Mouse (Mus musculus) central nervous system, embryonic 18 days (tissue): ENCODE measurements around the gene Psg17. TPM values are rescaled to one million over a fixed set of nuclear protein-coding genes. Genes with fewer than 3 reads are reported as not detected.

Source experiments
- polyA plus RNA-seq: library from polyadenylated mRNA; depleted of rRNA; stranded (reverse); fragments of >200 nt; gene quantifications from 2 replicates; pipeline ENCODE4 v1.2.3, GENCODE M21; 2012; rRNA removed

The Psg17 gene
- polyA plus RNA-seq, result 0.19 and 0.23 TPM in 2 replicates

GRCm38 (mm10) chr7:18821507-18821906, at the start of gene Psg17:
TSS of gene Psg17 (minus strand) at chr7:18821607.

GRCm38 (mm10) chr7:18871031-18871430, 49.6 kb upstream of the Psg17 start, which contains the start of gene Pglyrp1:
TSS of gene Pglyrp1 (plus strand) at chr7:18871331.

DNA sequence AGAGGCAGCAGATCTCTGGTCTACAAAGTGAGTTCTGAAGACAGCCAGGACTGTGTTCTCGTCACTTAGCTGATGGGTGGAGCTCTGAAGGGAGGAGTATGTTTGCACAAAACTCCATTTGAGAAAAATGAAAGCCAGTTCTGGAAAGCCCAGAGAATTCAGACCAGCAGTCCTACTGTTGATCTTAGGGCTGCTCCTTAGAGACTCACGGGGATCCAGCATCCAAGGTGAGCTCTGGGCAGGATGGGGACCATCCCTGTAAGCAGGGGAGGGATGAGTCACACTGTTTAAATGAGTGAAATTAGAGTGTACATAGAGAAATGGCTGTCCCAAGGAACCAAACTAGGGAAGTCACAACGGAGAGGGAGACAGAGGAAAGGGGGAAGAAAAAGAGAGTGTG, 18.5 kb upstream of the Psg17 start, which contains the start of gene Mill2:
Mill2 (plus strand) TSS at position 102 of the 400 bp plus-strand sequence.

GRCm38 (mm10) chr7:18798420-18798819, 23.0 kb downstream of the Psg17 start, which contains the start of gene Psg19:
TSS of gene Psg19 (minus strand) at chr7:18798520.

Other genes with a start within 250 kb of the Psg17 start
- gene Psg23, start 205.1 kb downstream of the Psg17 start, polyA plus RNA-seq, result not detected in 2 replicates
- not detected in 2 replicates for gene Psg21, start 164.9 kb downstream of the Psg17 start, polyA plus RNA-seq
- not detected in 2 replicates for gene Psg20, start 135.4 kb downstream of the Psg17 start, polyA plus RNA-seq
- gene Psg22, start 103.5 kb downstream of the Psg17 start, polyA plus RNA-seq, result not detected in 2 replicates
- gene Psg19, start 23.1 kb downstream of the Psg17 start, polyA plus RNA-seq, result 0.05 TPM in 1 of 2 replicates, not detected in the other
- gene Mill2, start 18.4 kb upstream of the Psg17 start, polyA plus RNA-seq, result 1.3 and 1.4 TPM in 2 replicates
- gene Pglyrp1, start 49.7 kb upstream of the Psg17 start, polyA plus RNA-seq, result 26.6 and 31.5 TPM in 2 replicates
- gene Ccdc61, start 88.8 kb upstream of the Psg17 start, polyA plus RNA-seq, result 27.0 and 28.3 TPM in 2 replicates
- gene Nova2, start 104.3 kb upstream of the Psg17 start, polyA plus RNA-seq, result 20.2 and 29.7 TPM in 2 replicates
- 2.3 TPM in 2 replicates for gene Nanos2, start 165.8 kb upstream of the Psg17 start, polyA plus RNA-seq
- 14.5 and 16.5 TPM in 2 replicates for gene Mypop, start 169.6 kb upstream of the Psg17 start, polyA plus RNA-seq
- 38.3 and 39.8 TPM in 2 replicates for gene Irf2bp1, start 182.4 kb upstream of the Psg17 start, polyA plus RNA-seq
- not detected in 2 replicates for gene Foxa3, start 201.9 kb upstream of the Psg17 start, polyA plus RNA-seq
- gene Sympk, start 202.8 kb upstream of the Psg17 start, polyA plus RNA-seq, result 66.8 and 73.9 TPM in 2 replicates
- 0.23 and 0.32 TPM in 2 replicates for gene Rsph6a, start 233.1 kb upstream of the Psg17 start, polyA plus RNA-seq